Mouse (Mus musculus): ENCODE measurements at regions not wholly inside any gene's neighbourhood (a gene's known extent, or its start where the extent isn't known, plus 50 kb on each side); places are given as distances from the start of the nearest gene placed in this dataset.

DNA sequence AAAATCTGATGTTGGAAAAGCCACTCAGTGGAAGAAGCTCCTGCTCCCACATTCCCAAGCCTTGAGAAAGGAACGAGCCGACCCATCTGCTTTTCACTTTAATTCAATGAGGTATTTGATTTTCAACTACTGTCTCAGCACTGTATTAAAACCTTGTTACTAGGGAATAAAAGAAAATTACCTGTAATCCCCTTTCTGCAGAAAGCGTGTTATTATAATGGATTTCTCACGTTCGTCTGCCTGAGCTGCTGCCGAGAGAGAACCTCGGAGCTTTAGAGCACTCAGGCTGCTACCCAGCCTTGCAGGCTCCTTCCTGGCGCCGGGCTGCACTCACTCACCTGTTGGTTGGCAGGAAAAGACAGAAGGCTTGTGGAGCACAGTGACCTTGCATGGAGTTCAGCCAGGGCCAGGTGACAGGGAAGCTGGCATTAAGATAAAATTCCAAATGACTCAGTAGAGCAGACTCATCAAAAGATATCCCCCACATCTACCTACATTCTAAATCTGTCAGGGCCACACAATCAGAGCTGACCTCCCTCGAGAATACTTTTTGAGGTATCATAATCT, 770.2 kb downstream of the Adgrl2 start:
- no peak for TF ChIP-seq FLI1 (IDR thresholded peaks at IDR 0.05; ENCODE audit: low read length)
- TF ChIP-seq GATA1 (IDR thresholded peaks at IDR 0.05; ENCODE audit: borderline replicate concordance, low read length): no peak
- no peaks in the 10 kb centered on the region for H3K27me3 ChIP-seq (replicated peaks)
- no peaks in the 10 kb centered on the region for H3K4me1 ChIP-seq
- no peaks in the 10 kb centered on the region for H3K36me3 ChIP-seq (replicated peaks; ENCODE audit: low read length)
- no peak overlapping the region for H3K4me3 ChIP-seq (replicated peaks)
- H3K9me3 ChIP-seq: 0 out of 2 replicates have a peak, but pooled peaks cover 6% of the 10 kb centered on the region

DNA sequence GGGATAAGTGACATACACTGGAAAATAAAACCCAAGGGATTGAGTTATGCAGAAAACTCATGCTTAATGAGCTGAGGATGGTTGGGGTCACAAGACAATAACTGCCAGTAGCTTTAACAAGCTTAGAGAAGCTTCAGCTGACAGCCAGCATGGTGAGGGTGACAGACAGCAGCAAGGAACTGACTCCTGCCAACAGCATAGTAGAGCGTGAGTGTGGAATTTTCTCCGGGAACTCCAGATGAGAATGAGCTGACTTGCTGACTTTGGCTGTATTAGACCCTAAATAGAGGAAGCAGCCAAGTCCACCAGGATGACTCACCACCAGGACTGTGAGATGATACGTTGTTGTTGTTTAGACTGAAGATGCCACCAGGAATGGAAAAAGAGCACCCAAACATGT, 788.2 kb downstream of the Adgrl2 start:
- no peaks in the 10 kb centered on the region for H3K27me3 ChIP-seq (replicated peaks)
- H3K4me3 ChIP-seq (replicated peaks): no peak overlapping the region
- peaks cover 2% of the 10 kb centered on the region; the same call in 1 of the 2 replicates for H3K9me3 ChIP-seq
- TF ChIP-seq GATA1 (IDR thresholded peaks at IDR 0.05; ENCODE audit: borderline replicate concordance, low read length) (no peak), FLI1 (IDR thresholded peaks at IDR 0.05; ENCODE audit: low read length) (no peak)
- no peaks in the 10 kb centered on the region for H3K4me1 ChIP-seq
- H3K36me3 ChIP-seq (replicated peaks; ENCODE audit: low read length): no peaks in the 10 kb centered on the region

DNA sequence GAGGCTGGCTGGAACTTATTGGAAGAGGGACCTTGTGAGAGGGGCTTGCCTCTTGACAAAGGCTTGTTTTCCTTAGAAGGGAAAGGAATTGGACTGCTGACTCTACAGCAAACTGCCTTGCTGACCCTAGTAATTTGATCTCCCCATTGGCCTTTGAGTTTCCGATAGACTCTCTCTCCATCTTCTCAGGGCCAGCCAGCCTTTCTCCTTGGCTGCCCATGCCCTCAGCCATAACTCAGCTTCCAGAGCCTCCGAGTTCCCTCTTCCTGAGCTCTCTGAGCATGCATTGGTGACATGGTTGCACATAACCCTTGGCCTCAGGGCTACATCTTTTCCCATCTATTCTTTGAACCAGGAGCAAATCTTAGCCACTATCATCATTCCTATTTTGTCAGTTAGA, 803.7 kb downstream of the Adgrl2 start:
- H3K4me1 ChIP-seq: no peaks in the 10 kb centered on the region
- TF ChIP-seq FLI1 (IDR thresholded peaks at IDR 0.05; ENCODE audit: low read length) (no peak), GATA1 (IDR thresholded peaks at IDR 0.05; ENCODE audit: borderline replicate concordance, low read length) (no peak)
- H3K27me3 ChIP-seq (replicated peaks): no peaks in the 10 kb centered on the region
- H3K9me3 ChIP-seq: peaks cover 6% of the 10 kb centered on the region
- H3K36me3 ChIP-seq (replicated peaks; ENCODE audit: low read length): no peaks in the 10 kb centered on the region
- no peak overlapping the region for H3K4me3 ChIP-seq (replicated peaks)

DNA sequence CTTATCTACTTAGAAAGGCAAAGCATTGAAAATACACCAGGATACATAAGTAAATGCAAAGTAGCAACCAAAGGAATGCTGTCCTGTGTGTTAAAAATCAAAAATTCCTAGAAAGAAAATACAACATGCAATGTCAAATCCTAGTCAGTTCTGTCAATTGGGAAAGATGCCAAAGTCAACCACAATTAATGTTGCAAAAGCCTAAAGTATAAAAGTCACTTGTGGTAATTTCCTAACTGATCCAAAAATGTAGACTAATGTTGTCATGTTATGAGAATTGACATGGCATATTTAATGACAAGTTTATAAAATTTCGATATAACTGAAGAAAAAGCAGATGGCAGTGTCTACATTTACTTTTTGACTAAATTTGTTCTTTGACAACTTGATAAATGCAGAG, 822.8 kb downstream of the Adgrl2 start:
- H3K36me3 ChIP-seq (replicated peaks; ENCODE audit: low read length): no peaks in the 10 kb centered on the region
- TF ChIP-seq FLI1 (IDR thresholded peaks at IDR 0.05; ENCODE audit: low read length) (no peak), GATA1 (IDR thresholded peaks at IDR 0.05; ENCODE audit: borderline replicate concordance, low read length) (no peak)
- no peak overlapping the region for H3K4me3 ChIP-seq (replicated peaks)
- no peaks in the 10 kb centered on the region for H3K27me3 ChIP-seq (replicated peaks)
- H3K9me3 ChIP-seq: peaks cover 8% of the 10 kb centered on the region
- no peaks in the 10 kb centered on the region for H3K4me1 ChIP-seq

DNA sequence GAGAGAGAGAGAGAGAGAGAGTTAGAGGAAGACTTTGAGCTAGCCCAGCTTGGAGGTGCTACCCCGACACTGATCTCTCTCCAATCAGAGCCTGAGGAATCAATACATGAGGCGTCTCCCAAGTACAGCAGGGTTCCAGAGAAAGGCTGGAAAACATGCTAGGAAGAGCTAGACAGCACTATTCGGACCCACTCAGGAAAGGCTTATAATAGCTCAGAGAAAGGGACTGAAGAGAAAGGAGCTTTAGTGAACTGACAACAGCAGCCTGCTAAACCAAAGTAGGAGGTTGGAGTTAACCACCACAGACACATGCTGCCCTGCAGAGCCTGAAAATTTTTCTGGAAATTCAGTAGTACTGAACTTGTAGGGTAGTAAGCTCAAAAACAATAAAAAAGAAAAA, 831.3 kb downstream of the Adgrl2 start:
- TF ChIP-seq GATA1 (IDR thresholded peaks at IDR 0.05; ENCODE audit: borderline replicate concordance, low read length): no peak
- TF ChIP-seq FLI1 (IDR thresholded peaks at IDR 0.05; ENCODE audit: low read length): no peak
- no peaks in the 10 kb centered on the region for H3K9me3 ChIP-seq
- H3K4me3 ChIP-seq (replicated peaks): no peak overlapping the region
- H3K36me3 ChIP-seq (replicated peaks; ENCODE audit: low read length): no peaks in the 10 kb centered on the region
- no peaks in the 10 kb centered on the region for H3K27me3 ChIP-seq (replicated peaks)
- no peaks in the 10 kb centered on the region for H3K4me1 ChIP-seq

DNA sequence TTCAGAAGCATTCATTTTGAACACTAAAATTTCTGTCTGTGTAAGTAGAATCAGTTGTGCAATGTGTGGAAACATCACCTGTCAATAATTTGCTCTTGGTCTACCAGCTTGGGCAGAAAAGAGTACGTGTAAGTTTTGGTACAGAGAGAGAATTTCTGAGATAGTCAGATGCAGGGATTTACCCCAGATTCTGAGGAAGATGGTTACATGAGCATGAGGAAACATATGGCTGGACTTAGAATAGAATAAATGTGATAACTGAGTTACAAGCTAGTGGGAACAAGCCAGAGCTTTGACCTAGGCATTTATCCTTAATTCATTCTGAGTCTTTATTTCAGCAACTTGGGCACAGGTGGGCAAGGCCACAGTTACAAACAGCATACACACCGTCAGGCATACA, 831.8 kb downstream of the Adgrl2 start:
- Histone ChIP-seq H3K4me3 (replicated peaks) (no peak overlapping the region), H3K9me3 (no peaks in the 10 kb centered on the region), H3K27me3 (replicated peaks) (no peaks in the 10 kb centered on the region), H3K4me1 (no peaks in the 10 kb centered on the region), H3K36me3 (replicated peaks; ENCODE audit: low read length) (no peaks in the 10 kb centered on the region)
- TF ChIP-seq FLI1 (IDR thresholded peaks at IDR 0.05; ENCODE audit: low read length) (no peak), GATA1 (IDR thresholded peaks at IDR 0.05; ENCODE audit: borderline replicate concordance, low read length) (no peak)

DNA sequence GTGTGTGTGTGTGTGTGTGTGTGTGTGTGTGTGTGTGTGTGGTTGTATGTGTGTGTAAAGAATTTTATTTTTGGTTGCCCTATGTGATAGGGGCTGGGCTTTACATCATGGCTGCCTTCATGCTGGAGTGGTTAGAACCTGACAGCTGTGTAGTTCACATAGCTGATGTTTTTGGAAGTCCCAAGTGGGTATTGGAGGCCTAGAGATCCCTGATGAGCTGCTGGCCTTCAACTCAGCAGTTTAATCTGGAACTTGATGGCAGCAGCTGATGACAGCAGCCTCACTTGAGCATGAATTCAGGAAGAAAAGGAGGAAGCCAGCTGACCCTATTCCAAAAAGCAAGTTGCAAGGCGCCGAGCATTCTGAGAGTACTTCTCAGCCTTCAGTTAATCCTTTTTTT, 846.6 kb downstream of the Adgrl2 start:
- no peaks in the 10 kb centered on the region for H3K36me3 ChIP-seq (replicated peaks; ENCODE audit: low read length)
- no peak overlapping the region for H3K4me3 ChIP-seq (replicated peaks)
- H3K9me3 ChIP-seq: no peaks in the 10 kb centered on the region
- H3K27me3 ChIP-seq (replicated peaks): no peaks in the 10 kb centered on the region
- no peak for TF ChIP-seq GATA1 (IDR thresholded peaks at IDR 0.05; ENCODE audit: borderline replicate concordance, low read length)
- TF ChIP-seq FLI1 (IDR thresholded peaks at IDR 0.05; ENCODE audit: low read length): no peak
- H3K4me1 ChIP-seq: no peaks in the 10 kb centered on the region

DNA sequence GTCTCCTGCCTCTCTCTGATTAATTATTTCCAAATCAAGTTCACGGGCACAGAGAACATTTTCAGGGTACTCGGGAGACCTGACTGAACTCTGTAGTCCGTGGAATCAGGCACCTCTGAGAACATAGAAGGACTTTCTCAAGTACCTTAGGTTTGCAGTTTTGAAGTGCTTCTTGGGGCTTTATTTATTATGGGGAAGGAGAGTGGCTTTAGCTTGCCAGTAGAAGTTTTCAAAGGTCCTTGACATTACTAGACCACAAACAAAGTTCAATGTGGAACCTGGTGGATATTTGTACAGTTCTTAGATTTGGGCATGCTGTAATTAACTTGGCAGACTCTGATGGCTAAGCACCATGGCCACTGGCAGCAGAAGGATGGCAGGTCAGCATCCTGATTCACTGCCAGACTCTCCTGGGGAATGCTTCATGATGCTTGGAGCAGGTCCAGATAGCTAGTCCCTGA, 853.5 kb downstream of the Adgrl2 start:
- H3K36me3 ChIP-seq (replicated peaks; ENCODE audit: low read length): no peaks in the 10 kb centered on the region
- TF ChIP-seq FLI1 (IDR thresholded peaks at IDR 0.05; ENCODE audit: low read length) (no peak), GATA1 (IDR thresholded peaks at IDR 0.05; ENCODE audit: borderline replicate concordance, low read length) (no peak)
- H3K27me3 ChIP-seq (replicated peaks): no peaks in the 10 kb centered on the region

DNA sequence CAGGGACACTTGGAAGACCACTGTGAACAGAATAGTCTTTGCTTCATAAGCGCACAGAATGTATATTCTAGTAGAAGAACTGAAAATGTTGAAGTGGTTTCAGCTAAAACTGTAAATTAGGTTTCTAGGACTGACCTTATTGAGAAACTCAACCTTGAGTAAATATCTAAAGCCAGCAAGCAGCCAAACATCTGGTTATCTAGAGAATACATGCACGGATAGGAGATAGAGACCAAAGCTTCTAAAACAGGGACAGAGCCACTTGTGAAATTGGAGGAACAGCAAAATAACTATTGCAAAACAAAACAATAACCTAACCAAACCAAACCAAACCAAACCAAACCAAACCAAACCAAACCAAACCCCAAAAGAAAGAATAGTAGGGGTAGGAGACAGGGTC, 855.7 kb downstream of the Adgrl2 start:
- H3K4me3 ChIP-seq (replicated peaks): no peak overlapping the region
- no peaks in the 10 kb centered on the region for H3K4me1 ChIP-seq
- no peaks in the 10 kb centered on the region for H3K36me3 ChIP-seq (replicated peaks; ENCODE audit: low read length)
- no peaks in the 10 kb centered on the region for H3K27me3 ChIP-seq (replicated peaks)
- no peaks in the 10 kb centered on the region for H3K9me3 ChIP-seq
- TF ChIP-seq FLI1 (IDR thresholded peaks at IDR 0.05; ENCODE audit: low read length) (no peak), GATA1 (IDR thresholded peaks at IDR 0.05; ENCODE audit: borderline replicate concordance, low read length) (no peak)

More for the DNA sequence above, 853.5 kb downstream of the Adgrl2 start:
- H3K9me3 ChIP-seq: no peaks in the 10 kb centered on the region
- no peak overlapping the region for H3K4me3 ChIP-seq (replicated peaks)
- H3K4me1 ChIP-seq: no peaks in the 10 kb centered on the region

DNA sequence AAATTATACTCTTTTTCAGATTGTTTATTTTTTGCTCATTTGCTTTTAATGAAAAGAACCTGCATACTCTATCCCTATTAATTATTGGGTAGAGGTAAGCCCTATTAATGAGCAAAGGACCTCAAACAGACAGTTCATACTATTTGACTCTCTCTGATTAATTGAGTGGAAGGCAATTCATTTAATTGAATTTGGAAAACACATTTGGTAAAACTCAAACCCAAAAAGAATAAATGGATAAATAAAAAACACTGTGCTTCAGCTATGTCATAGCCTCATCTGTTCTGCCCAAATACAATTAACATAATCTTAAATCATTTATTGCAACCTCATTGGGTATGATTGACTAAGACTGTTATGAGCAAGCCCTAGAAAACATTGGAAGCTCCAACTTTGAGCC, 874.8 kb downstream of the Adgrl2 start:
- H3K4me1 ChIP-seq: no peaks in the 10 kb centered on the region
- H3K27me3 ChIP-seq (replicated peaks): no peaks in the 10 kb centered on the region
- no peak overlapping the region for H3K4me3 ChIP-seq (replicated peaks)
- H3K9me3 ChIP-seq: peaks cover 29% of the 10 kb centered on the region
- no peaks in the 10 kb centered on the region for H3K36me3 ChIP-seq (replicated peaks; ENCODE audit: low read length)
- TF ChIP-seq FLI1 (IDR thresholded peaks at IDR 0.05; ENCODE audit: low read length) (no peak), GATA1 (IDR thresholded peaks at IDR 0.05; ENCODE audit: borderline replicate concordance, low read length) (no peak)

DNA sequence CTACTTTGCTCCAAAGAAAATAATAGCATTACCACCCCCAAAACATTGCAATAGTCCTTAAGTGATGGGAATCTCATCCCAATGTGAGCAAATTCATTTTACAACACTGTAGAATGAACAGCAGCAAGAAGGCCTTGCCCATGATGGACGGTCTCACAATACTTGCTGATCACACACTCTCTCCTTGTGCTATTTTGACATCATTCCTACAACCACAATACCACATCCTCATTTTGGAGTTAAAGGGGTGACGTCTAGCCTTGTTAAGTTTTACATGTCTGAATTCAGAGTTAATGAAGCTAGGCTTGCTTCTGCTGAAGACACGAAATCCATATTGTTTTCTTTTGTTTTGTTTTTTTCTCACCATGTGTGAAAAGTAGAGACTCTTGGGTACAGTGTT, 878.2 kb downstream of the Adgrl2 start:
- no peaks in the 10 kb centered on the region for H3K4me1 ChIP-seq
- TF ChIP-seq FLI1 (IDR thresholded peaks at IDR 0.05; ENCODE audit: low read length) (no peak), GATA1 (IDR thresholded peaks at IDR 0.05; ENCODE audit: borderline replicate concordance, low read length) (no peak)
- H3K9me3 ChIP-seq: peaks cover 9% of the 10 kb centered on the region
- H3K36me3 ChIP-seq (replicated peaks; ENCODE audit: low read length): no peaks in the 10 kb centered on the region
- no peak overlapping the region for H3K4me3 ChIP-seq (replicated peaks)
- H3K27me3 ChIP-seq (replicated peaks): no peaks in the 10 kb centered on the region

Data from megakaryocyte, embryonic 14.5 days (primary cell).